Mouse (Mus musculus) gastrocnemius, postnatal 14 days (tissue): ENCODE results near the gene Mrgpra3. TPM values are rescaled to one million over a fixed set of nuclear protein-coding genes. Genes with fewer than 3 reads are reported as not detected.

ENCODE experiments used
- DNase-seq: peaks from one replicate; pipeline ENCODE4 v3.0.0; 2021; ENCODE audit warnings: mixed read lengths
- intact Hi-C: fragments of 180-260 bp; cut with DNase I; formaldehyde crosslinking; loops from one replicate; pipeline ENCODE4 v1.15.1; 2025; ENCODE audit warnings: low total_unique reads
- long read RNA-seq, 2 experiments: library from polyadenylated mRNA; stranded (forward); transcript quantifications; one replicate each; pipeline ENCODE4 v2.0.0; 2021
- total RNA-seq, 2 experiments: library from RNA; stranded (reverse); gene quantifications; 2 replicates each; pipeline ENCODE4 v1.2.3; 2021

Gene Mrgpra3
- total RNA-seq = not detected
- long read RNA-seq, experiment 1 = 0 reads
- long read RNA-seq, experiment 2 = 0 reads

- intact Hi-C loops = no loop called here
- DNase-seq = no peak
Measured at GRCm38 (mm10) chr7:47601272-47601671, at the start of gene Mrgpra3. TSS of gene Mrgpra3 (minus strand) at chr7:47601372.

Other genes starting within 250 kb of the Mrgpra3 start
- gene Mrgpra1, start 247.1 kb downstream of the Mrgpra3 start, total RNA-seq = not detected
- not detected for gene Mrgpra2a, start 149.2 kb downstream of the Mrgpra3 start, total RNA-seq
- not detected for gene Mrgpra2b, start 72.5 kb downstream of the Mrgpra3 start, total RNA-seq